Mouse (Mus musculus) neural tube, embryonic 13.5 days (tissue): Measurements from ENCODE around the gene Tom1. TPM values are rescaled to one million over a fixed set of nuclear protein-coding genes. Genes with fewer than 3 reads are reported as not detected.

Source experiments
- ATAC-seq: fragments of 200-750 bp; cut with Nextera tagmentation; 2 replicates; pipeline ENCODE4 v1.8.0; 2017; ENCODE audit warnings: low read depth, mild to moderate bottlenecking, moderate TSS enrichment, moderate library complexity
- H3K27ac ChIP-seq: fragments of 300-500 bp; sonication (generic); replicated peaks from 2 replicates; pipeline ENCODE4 v1.5.1; 2015; ENCODE audit warnings: moderate library complexity, mild to moderate bottlenecking, inconsistent platforms
- H3K27me3 ChIP-seq: fragments of 300-500 bp; sonication (generic); 2 replicates; pipeline ENCODE4 v1.6.1; 2015; ENCODE audit warnings: mild to moderate bottlenecking, inconsistent platforms
- H3K36me3 ChIP-seq: fragments of 300-500 bp; sonication (generic); 2 replicates; pipeline ENCODE4 v1.6.1; 2015; ENCODE audit warnings: mild to moderate bottlenecking, inconsistent platforms
- H3K4me1 ChIP-seq: fragments of 300-500 bp; sonication (generic); replicated peaks from 2 replicates; pipeline ENCODE4 v1.6.1; 2015; ENCODE audit warnings: inconsistent platforms
- H3K4me2 ChIP-seq: fragments of 300-500 bp; sonication (generic); 2 replicates; pipeline ENCODE4 v1.6.1; 2015; ENCODE audit warnings: inconsistent platforms, mild to moderate bottlenecking, moderate library complexity
- H3K4me3 ChIP-seq: fragments of 300-500 bp; sonication (generic); 2 replicates; pipeline ENCODE4 v1.5.1; 2015; ENCODE audit warnings: mild to moderate bottlenecking, inconsistent platforms
- H3K9ac ChIP-seq: fragments of 300-500 bp; sonication (generic); 2 replicates; pipeline ENCODE4 v1.6.1; 2015; ENCODE audit warnings: moderate library complexity, mild to moderate bottlenecking, inconsistent platforms
- H3K9me3 ChIP-seq: fragments of 300-500 bp; sonication (generic); 2 replicates; pipeline ENCODE4 v1.6.1; 2016; ENCODE audit warnings: inconsistent platforms
- WGBS: fragments of 180-500 bp; shearing (Covaris S2); methylation state at CpG from one replicate; pipeline ENCODE4 v1.1.7; 2015; 5-methylcytosine and 5-hydroxymethylcytosine counted together
- polyA plus RNA-seq: library from polyadenylated mRNA; unstranded; fragments of >200 nt; fragmentation: Nextera tagmentation; extraction: Ambion mirVana; gene quantifications from 2 replicates; pipeline ENCODE4 v1.2.1, GENCODE M21; 2015

Gene Tom1
- polyA plus RNA-seq, 1 experiment from 2014 or later = 36.4 TPM

DNA sequence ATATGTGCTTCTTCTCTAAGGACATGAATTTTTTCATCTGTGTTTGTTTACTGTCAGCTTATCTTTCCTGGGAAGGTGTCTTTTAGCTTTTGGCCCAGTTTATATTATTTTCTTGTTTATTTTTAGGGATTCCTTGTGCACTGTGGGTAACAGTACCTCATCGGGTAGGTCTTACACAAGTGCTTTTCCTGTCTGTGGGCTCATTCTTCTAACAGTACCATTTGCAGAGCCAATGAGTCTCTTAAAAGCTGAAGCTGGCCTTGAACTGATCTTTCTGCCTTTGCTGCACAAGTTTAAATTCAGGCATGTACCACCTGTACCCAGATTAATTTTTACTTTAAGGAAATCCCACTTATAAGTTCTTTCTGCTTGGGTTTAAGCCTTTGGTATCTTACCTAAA lies 17.1 kb upstream of the Tom1 start:
- no peaks in the 10 kb centered on the region for H3K27me3 ChIP-seq
- no peak overlapping the region for H3K27ac ChIP-seq
- H3K9me3 ChIP-seq = no peaks in the 10 kb centered on the region
- WGBS = 98% methylated on average over 1 of the region's 1 CpGs
- ATAC-seq = no peak
- 0 out of 2 replicates have a peak, but pooled peaks cover 4% of the 10 kb centered on the region for H3K4me1 ChIP-seq
- peaks cover 31% of the 10 kb centered on the region for H3K36me3 ChIP-seq
- H3K4me2 ChIP-seq = no peak overlapping the region
- H3K4me3 ChIP-seq = no peak overlapping the region
- no peak overlapping the region for H3K9ac ChIP-seq

DNA sequence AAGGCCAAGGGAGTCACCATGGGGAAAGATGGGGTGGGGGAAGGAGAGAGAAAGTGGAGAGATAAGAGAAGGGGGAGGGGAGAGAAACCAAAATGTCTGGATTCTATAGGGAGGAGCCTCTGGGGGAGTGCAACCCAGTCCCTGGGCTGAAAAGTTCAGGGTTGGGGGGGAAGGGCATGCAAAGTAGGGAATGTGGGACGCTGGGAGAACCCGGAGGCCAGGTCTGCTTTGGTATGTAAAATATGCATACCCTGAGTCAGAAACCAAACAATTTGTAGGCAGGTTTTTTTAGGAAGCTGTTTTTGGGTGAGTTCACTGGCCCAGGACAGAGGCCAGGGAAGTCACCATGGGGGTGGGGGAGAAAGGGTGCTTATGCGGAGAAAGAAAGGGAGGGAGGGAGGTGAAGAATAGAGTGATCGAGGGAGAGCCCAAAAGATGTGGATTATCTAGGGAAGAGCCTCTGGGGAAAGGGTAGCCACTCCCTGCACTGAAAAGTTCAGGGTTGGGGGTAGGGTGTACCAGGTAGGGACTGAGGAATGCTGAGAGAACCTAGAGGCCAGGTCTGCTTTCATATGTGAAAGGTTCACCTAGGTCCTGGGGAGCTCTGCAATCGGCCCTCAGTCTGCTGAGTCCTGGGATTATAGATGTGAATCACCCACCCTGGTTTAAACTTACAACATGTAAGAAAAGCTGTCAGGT lies 15.1 kb upstream of the Tom1 start:
- Histone ChIP-seq H3K36me3 (peaks cover 51% of the 10 kb centered on the region), H3K4me3 (no peak overlapping the region), H3K27me3 (no peaks in the 10 kb centered on the region), H3K4me2 (no peak overlapping the region), H3K9ac (no peak overlapping the region), H3K27ac (no peak overlapping the region), H3K4me1 (0 out of 2 replicates have a peak, but pooled peaks cover 4% of the 10 kb centered on the region), H3K9me3 (no peaks in the 10 kb centered on the region)
- no peak for ATAC-seq
- 56% methylated on average over 5 of the region's 5 CpGs for WGBS

DNA sequence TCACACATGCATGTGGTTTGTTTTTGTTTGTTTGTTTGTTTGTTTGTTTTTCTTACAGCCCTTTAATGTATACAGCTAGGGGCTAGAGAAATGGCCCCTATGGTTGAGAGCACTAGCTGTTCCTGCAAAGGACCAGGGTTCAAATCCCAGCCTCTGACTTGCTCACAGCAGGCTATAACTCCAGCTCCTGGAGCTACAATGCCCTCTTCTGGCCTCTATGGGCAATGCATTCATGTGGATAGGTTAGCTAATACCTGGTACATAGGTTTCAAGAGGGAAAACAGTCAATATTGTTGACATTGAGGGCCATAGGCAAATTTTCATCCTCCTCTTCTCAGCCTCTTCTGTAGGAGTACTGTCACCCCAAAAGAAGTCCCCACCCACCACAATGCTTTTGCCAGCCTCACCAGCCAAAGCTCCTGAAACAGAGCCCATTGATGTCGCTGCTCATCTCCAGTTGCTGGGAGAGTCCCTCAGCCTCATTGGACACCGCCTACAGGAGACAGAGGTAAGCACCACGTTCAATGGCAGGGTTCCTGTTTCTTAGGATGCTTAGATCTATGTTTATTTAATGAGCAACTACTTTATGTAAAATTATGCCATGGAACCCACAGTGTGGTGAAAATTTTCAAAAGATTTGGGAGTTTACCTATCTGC lies 9.7 kb upstream of the Tom1 start:
- Histone ChIP-seq H3K4me3 (no peak overlapping the region), H3K4me1 (no peaks in the 10 kb centered on the region), H3K9ac (no peak overlapping the region), H3K9me3 (no peaks in the 10 kb centered on the region), H3K36me3 (peaks cover 82% of the 10 kb centered on the region), H3K27ac (no peak overlapping the region), H3K27me3 (no peaks in the 10 kb centered on the region), H3K4me2 (no peak overlapping the region)
- ATAC-seq = no peak
- 93% methylated on average over 3 of the region's 3 CpGs for WGBS

DNA sequence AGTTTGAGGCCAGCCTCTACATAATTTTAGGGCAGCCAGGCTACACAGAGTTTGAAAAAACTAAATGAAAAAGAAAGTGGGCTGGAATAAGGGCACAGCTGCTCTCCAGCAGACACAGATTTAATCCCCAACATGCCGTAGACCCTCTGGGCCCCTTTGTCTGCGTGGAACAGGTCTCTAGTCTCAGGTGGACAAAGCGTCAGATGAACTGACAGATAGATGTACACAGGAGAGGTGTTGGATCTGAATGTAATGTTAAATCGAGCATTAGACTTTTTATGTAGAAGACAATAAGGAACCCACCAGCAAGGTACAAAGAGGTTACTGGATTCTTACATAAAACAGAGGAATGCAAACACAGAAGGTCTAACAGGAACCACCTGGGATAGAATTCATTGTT lies 7.7 kb upstream of the Tom1 start:
- 97% methylated on average over 4 of the region's 4 CpGs for WGBS
- H3K27ac ChIP-seq = no peak overlapping the region
- no peak overlapping the region for H3K4me2 ChIP-seq
- no peak for ATAC-seq
- H3K9me3 ChIP-seq = no peaks in the 10 kb centered on the region
- no peaks in the 10 kb centered on the region for H3K4me1 ChIP-seq
- no peaks in the 10 kb centered on the region for H3K27me3 ChIP-seq
- no peak overlapping the region for H3K9ac ChIP-seq
- no peak overlapping the region for H3K4me3 ChIP-seq
- H3K36me3 ChIP-seq = peaks cover 91% of the 10 kb centered on the region

GRCm38 (mm10) chr8:75030453-75031024 lies 3.0 kb upstream of the Tom1 start:
- peaks cover 48% of the 10 kb centered on the region for H3K36me3 ChIP-seq
- H3K4me1 ChIP-seq = peaks cover 15% of the 10 kb centered on the region
- H3K27ac ChIP-seq = no peak overlapping the region
- no peak overlapping the region for H3K4me3 ChIP-seq
- no peaks in the 10 kb centered on the region for H3K27me3 ChIP-seq
- no peaks in the 10 kb centered on the region for H3K9me3 ChIP-seq
- no peak overlapping the region for H3K4me2 ChIP-seq
- WGBS = 91% methylated on average over 3 of the region's 3 CpGs
- ATAC-seq = no peak
- H3K9ac ChIP-seq = no peak overlapping the region

- H3K27ac ChIP-seq = peak overlapping the region; percentile 57; the same call in 1 of the 2 replicates
- ATAC-seq = no peak
- peak overlapping the region; percentile 75 for H3K9ac ChIP-seq
- H3K4me1 ChIP-seq = peaks cover 15% of the 10 kb centered on the region
- WGBS = 73% methylated on average over 5 of the region's 5 CpGs
- H3K4me3 ChIP-seq = peak overlapping the region; percentile 66
- no peaks in the 10 kb centered on the region for H3K27me3 ChIP-seq
- peak overlapping the region; percentile 92 for H3K4me2 ChIP-seq
- no peaks in the 10 kb centered on the region for H3K9me3 ChIP-seq
- H3K36me3 ChIP-seq = peaks cover 28% of the 10 kb centered on the region
These were observed 544 bp upstream of the Tom1 start for GRCm38 (mm10) chr8:75032961-75033360.

DNA sequence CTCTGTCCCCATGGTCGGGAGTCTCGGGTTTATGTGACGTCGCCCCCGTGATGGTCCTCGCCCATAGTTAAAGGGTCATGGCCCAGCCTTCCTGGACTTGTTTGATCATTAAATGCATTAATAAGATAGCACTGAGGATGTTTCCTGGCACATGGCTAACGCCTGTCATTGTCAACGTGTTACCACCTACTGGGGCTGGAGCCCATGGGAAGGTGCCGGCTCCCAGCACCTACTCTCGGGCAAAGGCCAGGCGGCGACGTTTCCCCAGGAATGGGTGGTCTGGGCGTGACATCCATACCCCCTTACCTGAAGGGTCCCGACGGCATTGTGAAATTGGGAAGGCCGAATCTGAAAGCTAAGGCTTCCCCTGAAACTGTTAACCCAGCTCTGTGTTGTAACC lies 780 bp downstream of the Tom1 start:
- Histone ChIP-seq H3K27ac (peak overlapping the region; percentile 54; the same call in 1 of the 2 replicates), H3K4me2 (peak overlapping the region; percentile 92), H3K9me3 (no peaks in the 10 kb centered on the region), H3K4me1 (peaks cover 21% of the 10 kb centered on the region), H3K9ac (peak overlapping the region; percentile 75), H3K36me3 (peaks cover 16% of the 10 kb centered on the region), H3K4me3 (peak overlapping the region; percentile 66), H3K27me3 (no peaks in the 10 kb centered on the region)
- WGBS = 1% methylated on average over 17 of the region's 17 CpGs
- no peak for ATAC-seq

DNA sequence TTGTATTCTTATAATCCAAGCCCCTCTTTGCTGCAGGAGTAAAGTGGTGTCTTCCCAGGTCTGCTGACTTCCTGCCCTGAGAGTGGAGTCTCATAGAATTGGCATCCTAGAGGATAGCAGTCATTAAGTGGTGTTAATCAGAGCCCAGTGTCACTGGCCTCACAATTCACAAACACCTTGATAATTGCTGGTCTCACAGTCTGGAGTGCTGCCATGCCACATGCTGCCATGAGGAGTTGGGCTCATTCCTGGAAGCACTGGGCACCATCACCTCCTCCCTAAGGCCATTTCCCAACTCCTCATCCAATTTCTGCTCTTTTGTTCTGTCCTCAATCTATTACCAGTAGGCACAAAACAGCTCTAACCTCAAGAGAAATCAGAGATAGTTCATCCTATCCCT lies 2.1 kb downstream of the Tom1 start:
- Histone ChIP-seq H3K4me2 (no peak overlapping the region), H3K27ac (no peak overlapping the region), H3K9me3 (no peaks in the 10 kb centered on the region), H3K4me3 (no peak overlapping the region), H3K4me1 (peaks cover 21% of the 10 kb centered on the region), H3K36me3 (peaks cover 5% of the 10 kb centered on the region; the same call in 1 of the 2 replicates), H3K9ac (no peak overlapping the region), H3K27me3 (no peaks in the 10 kb centered on the region)
- no peak for ATAC-seq

DNA sequence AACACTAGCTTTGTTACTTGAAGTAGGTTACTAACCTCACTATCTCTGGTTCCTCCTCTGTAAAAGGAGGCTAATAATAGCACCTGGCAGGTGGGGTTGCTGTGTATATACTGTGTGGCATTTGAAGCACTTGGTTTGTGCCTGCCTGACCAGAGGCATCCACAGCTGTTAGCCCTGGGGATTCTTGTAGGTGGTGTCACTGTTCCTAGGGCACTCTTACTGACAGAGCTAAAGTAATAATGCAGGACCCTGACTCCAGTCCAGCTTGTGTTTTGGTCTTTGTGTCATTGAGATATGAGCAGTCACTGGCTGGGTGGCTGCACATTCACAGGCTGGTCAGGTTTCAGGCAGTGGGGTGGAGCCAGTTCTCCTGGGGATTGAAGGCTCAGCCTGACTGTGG lies 5.0 kb downstream of the Tom1 start:
- H3K9ac ChIP-seq = no peak overlapping the region
- no peak for ATAC-seq
- peaks cover 15% of the 10 kb centered on the region for H3K4me1 ChIP-seq
- no peaks in the 10 kb centered on the region for H3K9me3 ChIP-seq
- no peaks in the 10 kb centered on the region for H3K27me3 ChIP-seq
- H3K4me3 ChIP-seq = no peak overlapping the region
- no peaks in the 10 kb centered on the region for H3K36me3 ChIP-seq
- no peak overlapping the region for H3K4me2 ChIP-seq
- peak overlapping the region; percentile 23; the same call in 1 of the 2 replicates for H3K27ac ChIP-seq

DNA sequence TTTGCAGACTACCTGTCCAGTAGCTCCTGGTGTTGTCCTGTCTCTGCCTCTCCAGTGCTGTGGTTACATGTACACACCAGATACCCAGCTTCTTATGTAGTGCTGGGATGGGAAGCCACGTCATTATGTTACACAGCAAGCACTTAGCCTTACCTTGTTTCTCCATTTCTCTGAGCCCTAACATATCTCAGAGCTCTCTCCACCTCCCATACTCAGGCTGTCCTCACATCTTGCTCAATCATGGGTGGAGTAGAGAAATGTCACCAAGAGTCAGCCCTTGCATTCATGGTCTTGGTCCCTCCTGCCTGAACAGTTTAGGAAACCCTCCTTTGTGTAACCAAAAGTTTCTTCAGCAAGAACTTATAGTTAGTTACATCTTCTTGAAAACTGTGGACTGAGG lies 6.2 kb downstream of the Tom1 start:
- Histone ChIP-seq H3K27ac (no peak overlapping the region), H3K27me3 (no peaks in the 10 kb centered on the region), H3K4me2 (no peak overlapping the region), H3K4me3 (no peak overlapping the region), H3K4me1 (peaks cover 9% of the 10 kb centered on the region), H3K9ac (no peak overlapping the region), H3K36me3 (no peaks in the 10 kb centered on the region), H3K9me3 (no peaks in the 10 kb centered on the region)
- no peak for ATAC-seq
- 92% methylated on average over 1 of the region's 1 CpGs for WGBS

- 84% methylated on average over 2 of the region's 2 CpGs for WGBS
- no peaks in the 10 kb centered on the region for H3K27me3 ChIP-seq
- no peak overlapping the region for H3K9ac ChIP-seq
- H3K4me2 ChIP-seq = no peak overlapping the region
- H3K27ac ChIP-seq = no peak overlapping the region
- no peaks in the 10 kb centered on the region for H3K36me3 ChIP-seq
- 0 out of 2 replicates have a peak, but pooled peaks cover 6% of the 10 kb centered on the region for H3K4me1 ChIP-seq
- no peaks in the 10 kb centered on the region for H3K9me3 ChIP-seq
- H3K4me3 ChIP-seq = no peak overlapping the region
- ATAC-seq = no peak
These were observed 8.7 kb downstream of the Tom1 start for GRCm38 (mm10) chr8:75042171-75042570.

GRCm38 (mm10) chr8:75042974-75043373 lies 9.5 kb downstream of the Tom1 start:
- no peak for ATAC-seq
- Histone ChIP-seq H3K4me2 (no peak overlapping the region), H3K27ac (no peak overlapping the region), H3K27me3 (no peaks in the 10 kb centered on the region), H3K36me3 (no peaks in the 10 kb centered on the region), H3K9me3 (no peaks in the 10 kb centered on the region), H3K4me1 (0 out of 2 replicates have a peak, but pooled peaks cover 6% of the 10 kb centered on the region), H3K9ac (no peak overlapping the region), H3K4me3 (no peak overlapping the region)
- 76% methylated on average over 1 of the region's 1 CpGs for WGBS
